Mouse (Mus musculus) cerebellum, postnatal 10 days (tissue): ENCODE measurements around the gene Hist1h2ag.
"Not testable (repeated sequence)": the region's sequence is repeated elsewhere in the genome, so short reads cannot be mapped to it uniquely, and the experiment has no call there.

Source experiments
- DNase-seq, 2 experiments: peaks; one replicate each; pipeline ENCODE4 v3.0.0; 2021; ENCODE audit warnings: mixed read lengths in 2 of 2

The Hist1h2ag gene

DNA sequence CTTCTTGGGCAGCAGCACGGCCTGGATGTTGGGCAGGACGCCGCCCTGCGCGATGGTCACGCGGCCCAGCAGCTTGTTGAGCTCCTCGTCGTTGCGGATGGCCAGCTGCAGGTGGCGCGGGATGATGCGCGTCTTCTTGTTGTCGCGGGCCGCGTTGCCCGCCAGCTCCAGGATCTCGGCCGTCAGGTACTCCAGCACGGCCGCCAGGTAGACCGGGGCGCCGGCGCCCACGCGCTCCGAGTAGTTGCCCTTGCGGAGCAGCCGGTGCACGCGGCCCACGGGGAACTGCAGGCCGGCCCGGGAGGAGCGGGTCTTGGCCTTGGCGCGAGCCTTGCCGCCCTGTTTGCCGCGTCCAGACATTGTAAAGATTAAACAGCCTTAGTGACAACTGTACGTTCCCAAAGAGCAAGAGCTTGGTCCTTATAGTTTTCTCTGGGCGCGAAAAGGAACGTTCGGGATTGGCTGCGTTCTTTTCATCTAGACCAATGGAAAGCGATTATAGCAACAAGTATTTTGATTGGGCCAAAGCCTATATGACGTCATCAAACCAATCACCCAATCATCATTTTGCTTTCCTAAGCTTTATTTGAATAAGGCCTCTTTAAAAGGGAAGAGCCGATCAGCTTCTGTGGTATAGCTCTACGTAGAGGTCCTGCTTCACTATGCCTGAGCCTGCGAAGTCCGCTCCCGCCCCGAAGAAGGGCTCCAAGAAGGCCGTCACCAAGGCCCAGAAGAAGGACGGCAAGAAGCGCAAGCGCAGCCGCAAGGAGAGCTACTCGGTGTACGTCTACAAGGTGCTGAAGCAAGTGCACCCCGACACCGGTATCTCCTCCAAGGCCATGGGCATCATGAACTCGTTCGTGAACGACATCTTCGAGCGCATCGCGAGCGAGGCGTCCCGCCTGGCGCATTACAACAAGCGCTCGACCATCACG lies at the start of gene Hist1h2ag, which contains the start of gene Hist1h2bj:
TSS of gene Hist1h2ag (minus strand) at position 377 of the 935 bp plus-strand sequence.
TSS of gene Hist1h2bj (plus strand) at position 647 of the 935 bp plus-strand sequence.
- peak; percentile 90 to 93 for DNase-seq

DNA sequence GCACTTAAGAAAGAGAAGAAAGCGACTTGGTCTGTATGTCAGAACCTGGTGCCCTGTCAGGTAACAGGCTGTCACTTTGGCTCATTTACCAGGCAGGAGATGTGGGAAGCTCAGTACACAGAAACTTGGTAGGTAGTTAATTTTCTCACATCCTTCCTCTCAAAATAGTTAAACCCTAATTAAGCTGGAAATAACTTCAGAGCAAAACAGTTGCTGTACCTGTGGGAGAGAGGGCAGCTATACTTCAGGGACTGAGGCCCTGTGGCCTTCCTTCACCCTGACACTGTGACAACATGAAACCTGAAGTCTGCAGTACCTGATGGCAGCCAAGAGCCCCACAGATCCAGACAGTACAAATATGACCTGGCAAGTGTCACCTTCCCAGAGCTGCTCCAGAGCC lies 41.4 kb upstream of the Hist1h2ag start, which contains the start of gene Vmn1r188:
TSS of gene Vmn1r188 (plus strand) at position 301 of the 400 bp plus-strand sequence.
- not testable (repeated sequence) for DNase-seq

GRCm38 (mm10) chr13:22063468-22063867 lies 20.7 kb upstream of the Hist1h2ag start:
- no peak for DNase-seq

DNA sequence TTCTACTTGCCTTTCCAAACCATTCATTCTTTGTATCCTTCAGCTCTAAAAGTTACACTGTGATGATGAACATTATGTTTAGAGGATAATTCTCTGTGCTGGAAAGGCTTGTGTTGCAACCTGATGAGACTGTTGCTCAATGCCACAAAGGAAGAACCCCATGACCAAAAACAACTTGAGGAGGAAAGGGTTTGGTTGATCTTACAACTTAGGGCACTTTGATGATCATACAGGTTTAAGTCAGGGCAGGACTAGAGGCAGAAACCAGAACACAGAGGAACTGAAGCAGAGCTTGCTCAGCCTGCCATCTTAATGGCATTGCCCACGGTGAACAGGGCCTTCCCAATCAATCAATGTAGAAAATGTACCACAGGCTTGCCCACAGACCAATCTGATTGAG lies 18.7 kb upstream of the Hist1h2ag start:
- DNase-seq, result no peak

GRCm38 (mm10) chr13:22053754-22054153 lies 11.0 kb upstream of the Hist1h2ag start:
- no peak for DNase-seq

GRCm38 (mm10) chr13:22051523-22051859 lies 8.7 kb upstream of the Hist1h2ag start:
- DNase-seq, result no peak

GRCm38 (mm10) chr13:22050591-22051522 lies 8.1 kb upstream of the Hist1h2ag start:
- peak; percentile 93 to 95 for DNase-seq

- peak; percentile 54 to 65 for DNase-seq
Observed at GRCm38 (mm10) chr13:22049737-22050440, 7.1 kb upstream of the Hist1h2ag start.

DNA sequence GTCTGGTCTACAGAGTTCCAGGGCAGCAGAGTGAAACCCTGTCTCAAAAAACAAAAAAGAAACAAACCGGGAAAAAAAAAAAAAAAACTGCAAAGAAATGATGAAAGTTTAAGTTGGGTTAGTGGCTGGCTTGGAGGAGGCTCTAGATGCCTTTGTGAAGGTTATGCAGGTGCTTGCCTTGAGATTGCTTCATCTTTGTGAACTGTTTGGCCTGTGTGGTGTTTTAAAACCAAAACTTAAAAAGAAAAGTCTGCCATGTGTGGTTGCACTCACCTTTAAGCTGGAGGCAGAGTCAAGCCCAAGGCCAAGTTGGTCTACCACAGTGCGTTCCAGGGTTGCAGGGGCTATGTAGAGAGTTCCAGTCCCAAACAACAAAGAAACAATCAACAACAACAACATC lies 6.3 kb upstream of the Hist1h2ag start:
- DNase-seq, result peak in 1 of 2 experiments; percentile 0

- peak in 1 of 2 experiments; percentile 1 for DNase-seq
Observed at GRCm38 (mm10) chr13:22045311-22045710, 2.6 kb upstream of the Hist1h2ag start.

DNA sequence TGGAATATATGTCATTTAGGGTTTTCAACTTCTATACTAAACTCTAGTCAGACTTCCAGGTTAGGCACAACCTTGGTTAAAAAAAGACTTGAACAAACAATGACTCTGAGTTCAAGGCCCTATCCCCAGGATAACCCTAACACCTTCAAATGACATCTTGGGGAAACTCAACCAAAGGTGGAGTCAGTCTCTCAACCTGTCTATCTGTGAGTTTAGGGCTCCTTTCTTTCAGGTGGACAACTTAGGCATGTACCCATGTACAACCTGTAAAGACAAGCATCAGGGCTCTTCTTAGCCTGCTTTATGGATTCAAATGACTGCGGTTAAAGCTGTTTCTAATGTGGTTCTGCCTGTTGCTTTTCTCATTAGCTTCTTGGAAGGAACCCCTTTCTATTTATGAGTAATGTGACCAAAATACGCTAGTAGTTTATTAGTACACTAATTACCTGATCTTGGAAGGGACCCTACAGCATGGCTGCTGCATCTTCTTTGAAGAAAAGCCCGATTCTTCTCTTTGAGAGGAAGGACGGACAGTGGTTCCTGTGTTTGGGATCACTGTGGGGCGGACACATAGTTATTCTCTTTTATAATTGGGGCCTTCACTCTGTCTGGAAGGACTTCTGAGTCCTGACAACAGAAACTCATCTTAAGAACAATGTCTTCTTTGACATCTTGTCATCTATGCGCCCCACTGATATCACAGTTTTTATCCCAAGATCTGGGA lies 1.9 kb upstream of the Hist1h2ag start:
- DNase-seq, result peak in 1 of 2 experiments; percentile 0

DNA sequence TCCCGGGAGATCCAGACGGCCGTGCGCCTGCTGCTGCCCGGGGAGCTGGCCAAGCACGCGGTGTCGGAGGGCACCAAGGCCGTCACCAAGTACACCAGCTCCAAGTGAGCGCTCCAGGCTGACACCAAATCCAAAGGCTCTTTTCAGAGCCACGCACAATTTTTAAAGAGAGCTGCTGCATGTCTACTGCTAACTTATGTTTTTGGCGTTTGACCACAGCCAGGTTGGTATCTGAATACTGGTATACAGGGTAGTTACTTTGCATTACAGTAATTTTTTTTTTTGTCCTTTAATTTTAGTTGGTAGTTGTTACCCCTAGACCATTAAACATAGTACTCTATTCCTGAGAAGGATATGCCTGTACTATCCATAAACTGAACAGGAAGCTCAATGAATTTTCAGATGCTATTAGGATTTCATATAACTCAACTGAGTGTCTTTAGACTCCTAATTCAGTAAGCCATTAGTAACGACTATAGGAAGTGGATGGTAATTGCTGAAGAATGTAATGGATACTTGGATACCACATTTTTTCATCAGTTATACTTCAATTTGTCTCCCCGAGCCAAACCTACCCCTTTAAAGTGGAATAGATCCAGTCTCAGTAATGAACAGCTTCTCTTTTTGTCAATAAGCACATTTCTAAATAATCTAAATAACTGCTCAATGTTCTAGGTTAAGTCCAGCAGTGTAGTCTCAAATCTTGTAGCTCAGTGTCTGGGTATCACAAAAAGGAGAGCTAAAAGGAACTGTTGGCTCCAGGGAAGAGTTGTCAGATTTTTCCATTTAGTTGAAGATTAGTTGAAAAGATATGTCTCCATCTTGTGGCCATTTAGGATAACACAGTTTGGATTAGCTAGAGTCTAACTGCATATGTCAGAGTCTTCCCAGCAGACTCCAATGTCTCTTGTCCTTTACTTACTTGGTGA lies 1.0 kb upstream of the Hist1h2ag start:
- DNase-seq, result peak; percentile 17 to 75

- DNase-seq, result peak; percentile 36 to 52
Observed at GRCm38 (mm10) chr13:22041651-22042567, 835 bp downstream of the Hist1h2ag start.

GRCm38 (mm10) chr13:22041142-22041536 lies 1.6 kb downstream of the Hist1h2ag start, which contains the start of gene Hist1h4i:
TSS of gene Hist1h4i (minus strand) at chr13:22041362.
- DNase-seq, result peak; percentile 99

- DNase-seq, result peak; percentile 20 to 42
Observed at GRCm38 (mm10) chr13:22040464-22041141, 2.1 kb downstream of the Hist1h2ag start.

GRCm38 (mm10) chr13:22039951-22040463 lies 2.7 kb downstream of the Hist1h2ag start:
- DNase-seq, result no peak

DNA sequence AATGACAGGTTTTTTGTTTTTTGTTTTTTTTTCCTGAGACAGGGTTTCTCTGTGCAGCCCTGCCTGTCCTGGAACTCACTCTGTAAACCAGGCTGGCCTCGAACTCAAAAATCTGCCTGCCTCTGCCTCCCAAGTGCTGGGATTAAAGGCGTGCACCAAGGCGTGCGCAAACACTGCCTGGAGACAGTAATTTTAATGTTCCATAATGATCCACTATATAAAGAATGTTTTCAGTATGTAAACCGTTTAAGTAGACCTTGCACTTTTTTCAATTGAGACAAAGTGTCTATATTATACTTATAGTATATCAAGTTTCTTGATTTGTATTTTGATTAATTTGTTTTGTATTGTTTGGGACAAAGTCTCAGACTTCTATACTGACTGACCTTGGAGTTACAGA lies 3.4 kb downstream of the Hist1h2ag start:
- DNase-seq, result no peak

- no peak for DNase-seq
Observed at GRCm38 (mm10) chr13:22037415-22037814, 5.3 kb downstream of the Hist1h2ag start.
